Mouse (Mus musculus): ENCODE measurements at regions not wholly inside any gene's neighbourhood (a gene's known extent, or its start where the extent isn't known, plus 50 kb on each side); places are given as distances from the start of the nearest gene placed in this dataset.

DNA sequence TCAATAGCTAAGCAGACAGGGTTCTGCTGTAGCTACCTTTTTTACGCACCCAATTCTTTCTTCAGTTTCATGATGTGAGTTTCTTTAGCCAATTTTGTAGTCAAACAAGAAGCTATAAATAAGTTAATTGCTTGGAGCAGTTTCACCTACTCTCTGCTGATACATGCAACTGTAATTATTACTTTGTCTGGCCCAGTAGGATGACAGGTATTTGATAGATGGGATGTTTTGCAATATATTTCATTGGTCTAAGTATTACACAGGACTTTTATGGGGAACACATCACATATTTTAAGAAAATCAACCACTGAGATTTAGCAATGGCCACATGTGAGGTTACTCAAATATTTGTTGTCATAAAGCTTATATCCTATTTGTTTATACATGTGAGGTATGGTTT is 454.2 kb downstream of the Gja1 start:
- no peak for TF ChIP-seq CTCF (IDR thresholded peaks at IDR 0.05; ENCODE audit: insufficient read depth, low read depth, low read length)
- TF ChIP-seq POLR2A (IDR thresholded peaks at IDR 0.05; ENCODE audit: insufficient read depth, low read depth, low read length) = no peak

Data from olfactory bulb, adult 2 months (tissue).